Mouse (Mus musculus): ENCODE results near the gene Rgl1. TPM values are rescaled to one million over a fixed set of nuclear protein-coding genes. Genes with fewer than 3 reads are reported as not detected.

Gene Rgl1
- polyA plus RNA-seq, 1 experiment = 7.1 TPM

DNA sequence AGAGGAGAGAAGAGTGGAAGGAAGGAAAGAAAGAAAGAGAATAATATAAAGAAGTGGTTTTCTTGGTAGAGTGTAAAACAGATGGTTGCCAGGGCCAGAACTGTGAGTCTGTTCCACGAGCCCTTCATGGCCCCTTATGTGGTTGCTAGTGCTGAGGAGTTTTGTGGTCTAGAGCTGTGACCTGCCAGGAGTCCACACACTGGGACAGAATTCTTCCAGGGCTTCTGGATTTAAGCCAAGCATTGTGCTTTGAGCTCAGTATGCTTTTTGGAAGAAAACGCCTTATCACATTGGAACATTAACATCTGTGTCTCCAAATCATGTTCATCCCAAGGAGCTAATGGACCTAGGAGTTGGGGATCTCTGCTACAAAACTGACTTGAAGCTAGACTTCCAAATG lies 269.3 kb downstream of the Rgl1 start:
- no peak overlapping the region for H3K27ac ChIP-seq (ENCODE audit: control insufficient read depth, insufficient read depth, low read length)
- DNase-seq = no peak
- TF ChIP-seq POLR2A (IDR thresholded peaks at IDR 0.05; ENCODE audit: control insufficient read depth, extremely low read depth, insufficient read depth, low read length, poor library complexity) (no peak), CTCF (IDR thresholded peaks at IDR 0.05; ENCODE audit: borderline replicate concordance, control insufficient read depth, extremely low read depth, insufficient read depth, low read length, poor library complexity) (no peak)
- H3K36me3 ChIP-seq (ENCODE audit: control insufficient read depth, insufficient read depth, low read length) = no peaks in the 10 kb centered on the region
- H3K4me3 ChIP-seq (ENCODE audit: control insufficient read depth, insufficient read depth, low read length) = no peak overlapping the region
- H3K27me3 ChIP-seq (ENCODE audit: control insufficient read depth, insufficient read depth, low read length) = no peaks in the 10 kb centered on the region
- WGBS = 63% methylated on average over 2 of the region's 2 CpGs
- peaks cover 3% of the 10 kb centered on the region; the same call in 1 of the 2 replicates for H3K4me1 ChIP-seq (replicated peaks; ENCODE audit: control insufficient read depth, insufficient read depth, low read length)

DNA sequence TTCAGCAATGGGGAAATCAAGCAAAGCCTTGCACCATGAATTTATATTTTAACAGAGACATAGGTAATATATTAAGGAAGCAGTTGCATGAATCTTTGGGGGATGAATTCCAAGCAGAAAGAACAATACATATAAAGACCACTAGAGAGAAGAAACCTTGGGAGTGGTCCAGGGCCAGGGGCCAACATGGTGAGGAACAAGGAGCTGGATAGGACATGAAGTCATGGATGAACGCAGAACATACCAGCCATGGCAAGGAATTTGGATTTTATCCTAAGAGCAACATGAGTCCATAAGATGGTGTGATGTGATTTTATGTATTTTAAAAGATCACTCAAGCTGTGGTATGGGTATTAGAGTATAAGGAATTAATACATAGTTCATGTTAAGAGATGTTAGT lies 273.9 kb downstream of the Rgl1 start:
- Histone ChIP-seq H3K27ac (ENCODE audit: control insufficient read depth, insufficient read depth, low read length) (no peak overlapping the region), H3K4me3 (ENCODE audit: control insufficient read depth, insufficient read depth, low read length) (no peak overlapping the region), H3K4me1 (replicated peaks; ENCODE audit: control insufficient read depth, insufficient read depth, low read length) (no peaks in the 10 kb centered on the region), H3K27me3 (ENCODE audit: control insufficient read depth, insufficient read depth, low read length) (no peaks in the 10 kb centered on the region), H3K36me3 (ENCODE audit: control insufficient read depth, insufficient read depth, low read length) (no peaks in the 10 kb centered on the region)
- TF ChIP-seq POLR2A (IDR thresholded peaks at IDR 0.05; ENCODE audit: control insufficient read depth, extremely low read depth, insufficient read depth, low read length, poor library complexity) = no peak
- TF ChIP-seq CTCF (IDR thresholded peaks at IDR 0.05; ENCODE audit: borderline replicate concordance, control insufficient read depth, extremely low read depth, insufficient read depth, low read length, poor library complexity) = no peak
- 98% methylated on average over 1 of the region's 1 CpGs for WGBS
- no peak for DNase-seq

DNA sequence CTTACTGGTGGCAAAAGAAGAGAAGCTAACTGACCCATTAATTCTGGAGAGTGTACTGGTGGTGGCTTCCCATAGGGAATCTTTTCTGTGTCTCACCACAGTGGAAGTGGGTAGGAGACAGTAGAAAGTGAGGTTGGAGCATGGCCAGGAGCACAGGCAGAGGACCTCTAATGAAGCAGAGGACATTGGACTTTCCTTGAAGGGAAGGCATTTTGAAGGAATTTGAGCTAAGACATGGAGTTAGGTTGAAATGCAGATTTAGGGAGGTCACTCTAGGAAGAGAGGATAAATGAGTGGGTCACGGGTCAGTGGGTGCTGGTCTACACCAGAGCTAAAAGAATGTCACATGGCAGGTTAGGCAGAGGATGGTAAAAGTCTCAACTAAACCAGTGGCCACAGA lies 275.3 kb downstream of the Rgl1 start:
- no peaks in the 10 kb centered on the region for H3K36me3 ChIP-seq (ENCODE audit: control insufficient read depth, insufficient read depth, low read length)
- H3K4me1 ChIP-seq (replicated peaks; ENCODE audit: control insufficient read depth, insufficient read depth, low read length) = no peaks in the 10 kb centered on the region
- no peak for TF ChIP-seq POLR2A (IDR thresholded peaks at IDR 0.05; ENCODE audit: control insufficient read depth, extremely low read depth, insufficient read depth, low read length, poor library complexity)
- TF ChIP-seq CTCF (IDR thresholded peaks at IDR 0.05; ENCODE audit: borderline replicate concordance, control insufficient read depth, extremely low read depth, insufficient read depth, low read length, poor library complexity) = no peak
- H3K27ac ChIP-seq (ENCODE audit: control insufficient read depth, insufficient read depth, low read length) = no peak overlapping the region
- no peak overlapping the region for H3K4me3 ChIP-seq (ENCODE audit: control insufficient read depth, insufficient read depth, low read length)
- no peak for DNase-seq
- H3K27me3 ChIP-seq (ENCODE audit: control insufficient read depth, insufficient read depth, low read length) = no peaks in the 10 kb centered on the region
- WGBS = 95% methylated on average over 1 of the region's 1 CpGs

DNA sequence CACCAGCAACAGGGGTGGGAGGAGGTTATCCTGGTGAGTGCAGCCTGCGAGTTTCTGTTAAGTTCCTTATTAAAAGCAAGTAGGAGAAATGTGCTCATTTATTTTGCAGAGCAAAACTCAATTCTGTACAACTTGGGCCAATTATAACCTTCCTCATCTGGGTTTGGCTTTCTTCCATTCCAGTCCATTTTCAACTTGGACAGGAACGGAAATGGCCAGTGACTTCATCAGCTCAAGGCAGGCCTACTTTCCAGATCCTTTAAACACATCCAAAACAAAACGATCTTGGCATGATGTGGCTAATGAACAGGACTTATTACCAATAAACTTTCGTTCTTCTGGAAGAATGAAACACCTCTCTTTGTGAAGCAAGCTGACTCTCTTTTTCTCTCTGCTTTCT lies 290.0 kb downstream of the Rgl1 start:
- 83% methylated on average over 4 of the region's 4 CpGs for WGBS

DNA sequence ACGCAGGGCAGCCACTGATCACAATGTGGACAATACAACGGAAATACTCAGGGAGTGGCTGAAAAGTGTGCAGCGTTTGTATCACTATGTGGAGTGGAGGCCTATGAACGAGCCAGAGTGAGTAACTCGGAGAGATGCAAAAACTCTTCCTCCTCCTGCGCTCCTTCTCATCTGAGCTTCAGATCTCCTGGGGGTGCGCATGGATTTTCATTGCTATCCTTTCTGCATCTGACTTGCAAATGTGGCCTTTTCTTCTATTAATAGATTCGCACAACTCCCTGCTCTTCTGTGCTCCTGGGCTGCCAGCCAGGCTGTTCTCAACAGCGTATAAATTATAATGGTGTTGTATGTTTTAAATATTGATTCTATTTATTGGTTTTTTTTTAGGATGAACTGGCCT lies 297.7 kb downstream of the Rgl1 start:
- TF ChIP-seq POLR2A (IDR thresholded peaks at IDR 0.05; ENCODE audit: control insufficient read depth, extremely low read depth, insufficient read depth, low read length, poor library complexity) (no peak), CTCF (IDR thresholded peaks at IDR 0.05; ENCODE audit: borderline replicate concordance, control insufficient read depth, extremely low read depth, insufficient read depth, low read length, poor library complexity) (no peak)

More for the DNA sequence above, 290.0 kb downstream of the Rgl1 start:
- TF ChIP-seq CTCF (IDR thresholded peaks at IDR 0.05; ENCODE audit: borderline replicate concordance, control insufficient read depth, extremely low read depth, insufficient read depth, low read length, poor library complexity) (no peak), POLR2A (IDR thresholded peaks at IDR 0.05; ENCODE audit: control insufficient read depth, extremely low read depth, insufficient read depth, low read length, poor library complexity) (no peak)
- Histone ChIP-seq H3K4me3 (ENCODE audit: control insufficient read depth, insufficient read depth, low read length) (no peak overlapping the region), H3K4me1 (replicated peaks; ENCODE audit: control insufficient read depth, insufficient read depth, low read length) (no peaks in the 10 kb centered on the region), H3K27ac (ENCODE audit: control insufficient read depth, insufficient read depth, low read length) (no peak overlapping the region), H3K36me3 (ENCODE audit: control insufficient read depth, insufficient read depth, low read length) (no peaks in the 10 kb centered on the region), H3K27me3 (ENCODE audit: control insufficient read depth, insufficient read depth, low read length) (no peaks in the 10 kb centered on the region)
- no peak for DNase-seq

More for the DNA sequence above, 297.7 kb downstream of the Rgl1 start:
- WGBS = 95% methylated on average over 9 of the region's 9 CpGs
- no peak overlapping the region for H3K4me3 ChIP-seq (ENCODE audit: control insufficient read depth, insufficient read depth, low read length)
- no peaks in the 10 kb centered on the region for H3K4me1 ChIP-seq (replicated peaks; ENCODE audit: control insufficient read depth, insufficient read depth, low read length)
- no peak overlapping the region for H3K27ac ChIP-seq (ENCODE audit: control insufficient read depth, insufficient read depth, low read length)
- H3K27me3 ChIP-seq (ENCODE audit: control insufficient read depth, insufficient read depth, low read length) = no peaks in the 10 kb centered on the region
- H3K36me3 ChIP-seq (ENCODE audit: control insufficient read depth, insufficient read depth, low read length) = no peaks in the 10 kb centered on the region
- no peak for DNase-seq

Other genes starting within 250 kb of the Rgl1 start
- not detected in 2 replicates for gene Apobec4, start 15.8 kb downstream of the Rgl1 start, polyA plus RNA-seq (2012; rRNA removed)
- gene Arpc5, start 191 bp upstream of the Rgl1 start, polyA plus RNA-seq (2012; rRNA removed) = 162 and 171 TPM in 2 replicates
- gene Ncf2, start 33.8 kb upstream of the Rgl1 start, polyA plus RNA-seq (2012; rRNA removed) = 7.6 and 8.4 TPM in 2 replicates
- 74.0 and 89.7 TPM in 2 replicates for gene Smg7, start 136.3 kb upstream of the Rgl1 start, polyA plus RNA-seq (2012; rRNA removed)
- 0.66 and 1.1 TPM in 2 replicates for gene Nmnat2, start 188.6 kb upstream of the Rgl1 start, polyA plus RNA-seq (2012; rRNA removed)